Comparison of ENCODE assay signal across 11 mouse cellular contexts in genomic region chr7:79362830-79363229, GRCm38 (mm10). TPM values are rescaled to one million over a fixed set of nuclear protein-coding genes. Genes with fewer than 3 reads are reported as not detected.
DNase-seq lines count a peak whose midpoint lies in the region; ATAC-seq and TF ChIP-seq lines count a peak whose summit lies in the region.
"Had no signal": no experiment of that assay in that cellular context is flagged by ENCODE, and none has a peak within 500 bp of the region (broad histone marks: within the 10 kb centered on the region; RNA-seq: fewer than 3 reads in every experiment).

No protein-coding gene starts in this region.

- no peaks in the 10 kb centered on the region for H3K9me3 ChIP-seq in liver, embryonic 12.5 days (replicated peaks)
- H3K9me3 ChIP-seq in MEL (replicated peaks; ENCODE audit: insufficient read depth, low read length): no peaks in the 10 kb centered on the region
- H3K9me3 ChIP-seq in hindbrain, postnatal 0 days (ENCODE audit: low read length): no peaks in the 10 kb centered on the region
- H3K9me3 ChIP-seq: embryonic facial prominence, embryonic 12.5 days had no signal

- H3K9ac ChIP-seq in liver, embryonic 12.5 days: no peak overlapping the region
- H3K9ac ChIP-seq in MEL (ENCODE audit: control insufficient read depth, low read depth, low read length, poor library complexity, severe bottlenecking): no peak overlapping the region
- no peak overlapping the region for H3K9ac ChIP-seq in hindbrain, postnatal 0 days (replicated peaks; ENCODE audit: low read length)
- H3K9ac ChIP-seq: embryonic facial prominence, embryonic 12.5 days had no signal

- no peak for ATAC-seq in liver, embryonic 12.5 days
- ATAC-seq in hindbrain, postnatal 0 days: no peak

- no peak for DNase-seq in liver
- no peak for DNase-seq in MEL (ENCODE audit: low read depth, low spot score)
- no peak for DNase-seq in hindbrain, postnatal 0 days (ENCODE audit: low spot score)
- DNase-seq in urinary bladder, adult 2 months (ENCODE audit: low spot score): no peak
- no peak for DNase-seq in cerebellum, adult 11 months
- no peak for DNase-seq in kidney, postnatal 4 days

- 0 out of 2 replicates have a peak overlapping the region, but pooled peaks have one; percentile 10 for H3K27ac ChIP-seq in liver, embryonic 12.5 days
- H3K27ac ChIP-seq in MEL (ENCODE audit: control insufficient read depth, low read depth, low read length): peak overlapping the region; percentile 47
- H3K27ac ChIP-seq in bone marrow macrophage, adult 2 months (ENCODE audit: insufficient read depth, low read depth, low read length): peak overlapping the region; percentile 7; the same call in 1 of the 2 replicates
- peak overlapping the region; percentile 85 for H3K27ac ChIP-seq in hindbrain, postnatal 0 days
- H3K27ac ChIP-seq: embryonic facial prominence, embryonic 12.5 days; macrophage had no signal

- H3K79me2 ChIP-seq in MEL (ENCODE audit: control insufficient read depth, insufficient read depth, low read length, poor library complexity): no peaks in the 10 kb centered on the region

- no peak for TF ChIP-seq EP300 in MEL (IDR thresholded peaks at IDR 0.05; ENCODE audit: low read depth in 1 of 2, low read length in 2 of 2)

- H3K4me3 ChIP-seq in liver, embryonic 12.5 days: no peak overlapping the region
- H3K4me3 ChIP-seq in MEL (ENCODE audit: control insufficient read depth in 1 of 2, insufficient read depth in 1 of 2, low read depth in 2 of 2, low read length in 2 of 2): no peak overlapping the region
- no peak overlapping the region for H3K4me3 ChIP-seq in bone marrow macrophage, adult 2 months (ENCODE audit: insufficient read depth, low read length)
- no peak overlapping the region for H3K4me3 ChIP-seq in hindbrain, postnatal 0 days (ENCODE audit: low read length)
- H3K4me3 ChIP-seq: embryonic facial prominence, embryonic 12.5 days had no signal

- H3K27me3 ChIP-seq in liver, embryonic 12.5 days (replicated peaks): peaks cover 11% of the 10 kb centered on the region; the same call in 1 of the 2 replicates
- no peaks in the 10 kb centered on the region for H3K27me3 ChIP-seq in MEL (ENCODE audit: control insufficient read depth in 1 of 2, insufficient read depth in 2 of 2, low read length in 2 of 2)
- H3K27me3 ChIP-seq in hindbrain, postnatal 0 days (ENCODE audit: insufficient read depth, low read length): no peaks in the 10 kb centered on the region
- H3K27me3 ChIP-seq: embryonic facial prominence, embryonic 12.5 days had no signal

- peaks cover 64% of the 10 kb centered on the region for H3K36me3 ChIP-seq in liver, embryonic 12.5 days
- peaks cover 0 to 24% of the 10 kb centered on the region in 2 experiments; a peak in 2 of 4 replicates for H3K36me3 ChIP-seq in MEL (ENCODE audit: control insufficient read depth in 1 of 2, insufficient read depth in 2 of 2, low read length in 2 of 2)
- H3K36me3 ChIP-seq in hindbrain, postnatal 0 days (ENCODE audit: insufficient read depth, low read length): peaks cover 21% of the 10 kb centered on the region; the same call in 1 of the 2 replicates

- no peak for TF ChIP-seq POLR2A in MEL (IDR thresholded peaks at IDR 0.05; ENCODE audit: control insufficient read depth in 1 of 2, insufficient read depth in 1 of 2, low read depth in 1 of 2, low read length in 2 of 2, poor library complexity in 1 of 2)
- no peak for TF ChIP-seq POLR2A in bone marrow macrophage, adult 2 months (IDR thresholded peaks at IDR 0.05; ENCODE audit: borderline replicate concordance, low read depth, low read length)

- no peak for TF ChIP-seq RAD21 in MEL (IDR thresholded peaks at IDR 0.05; ENCODE audit: low read depth, low read length)

- peaks cover 47% of the 10 kb centered on the region for H3K4me1 ChIP-seq in liver, embryonic 12.5 days
- peaks cover 8 to 36% of the 10 kb centered on the region in 2 experiments for H3K4me1 ChIP-seq in MEL (ENCODE audit: control insufficient read depth in 1 of 2, insufficient read depth in 2 of 2, low read length in 2 of 2)
- H3K4me1 ChIP-seq in bone marrow macrophage, adult 2 months (ENCODE audit: control insufficient read depth, insufficient read depth, low read length): peaks cover 15% of the 10 kb centered on the region
- 0 out of 2 replicates have a peak, but pooled peaks cover 3% of the 10 kb centered on the region for H3K4me1 ChIP-seq in hindbrain, postnatal 0 days (ENCODE audit: insufficient read depth, low read length)
- H3K4me1 ChIP-seq: embryonic facial prominence, embryonic 12.5 days had no signal

- no peak for TF ChIP-seq CTCF in MEL (IDR thresholded peaks at IDR 0.05 in 2 of 3, conservative IDR thresholded peaks at IDR 0.05 in 1 of 3; ENCODE audit: control insufficient read depth in 1 of 3, insufficient read depth in 1 of 3, low read depth in 2 of 3, low read length in 3 of 3, poor library complexity in 1 of 3, severe bottlenecking in 1 of 3)
- no peak for TF ChIP-seq CTCF in bone marrow macrophage, adult 2 months (IDR thresholded peaks at IDR 0.05; ENCODE audit: low read depth, low read length)
- no peak for TF ChIP-seq CTCF in hindbrain, postnatal 0 days (IDR thresholded peaks at IDR 0.05; ENCODE audit: low read depth)

- WGBS in liver, embryonic 12.5 days (ENCODE audit: insufficient replicate concordance): 66% methylated on average over 7 of the region's 7 CpGs
- 78% methylated on average over 7 of the region's 7 CpGs for WGBS in hindbrain, postnatal 0 days

- H3K4me2 ChIP-seq in liver, embryonic 12.5 days: no peak overlapping the region
- no peak overlapping the region for H3K4me2 ChIP-seq in hindbrain, postnatal 0 days (ENCODE audit: low read depth, low read length)
- H3K4me2 ChIP-seq: embryonic facial prominence, embryonic 12.5 days had no signal

TF ChIP-seq in MEL, 35 proteins besides CTCF, POLR2A, EP300 and RAD21:
- TF ChIP-seq BHLHE40 (IDR thresholded peaks at IDR 0.05; ENCODE audit: borderline replicate concordance, low read depth, low read length): no peak
- no peak for TF ChIP-seq GATA1 (IDR thresholded peaks at IDR 0.05; ENCODE audit: low read depth, low read length)
- no peak for TF ChIP-seq KAT2A (conservative IDR thresholded peaks at IDR 0.05; ENCODE audit: low read depth, low read length)
- TF ChIP-seq TCF12 (IDR thresholded peaks at IDR 0.05; ENCODE audit: low read depth, low read length): no peak
- no peak for TF ChIP-seq POLR2AphosphoS5 (IDR thresholded peaks at IDR 0.05; ENCODE audit: borderline replicate concordance, low read depth, low read length)
- TF ChIP-seq CHD1 (IDR thresholded peaks at IDR 0.05; ENCODE audit: low read depth, low read length): no peak
- no peak for TF ChIP-seq TBP (IDR thresholded peaks at IDR 0.05; ENCODE audit: low read depth, low read length)
- no peak for TF ChIP-seq ZKSCAN1 (IDR thresholded peaks at IDR 0.05; ENCODE audit: low read depth, low read length)
- no peak for TF ChIP-seq GABPA (IDR thresholded peaks at IDR 0.05; ENCODE audit: low read depth, low read length)
- TF ChIP-seq JUND (IDR thresholded peaks at IDR 0.05; ENCODE audit: low read depth, low read length): no peak
- TF ChIP-seq USF2 (IDR thresholded peaks at IDR 0.05; ENCODE audit: borderline replicate concordance in 1 of 2, insufficient read depth in 1 of 2, low read depth in 1 of 2, low read length in 2 of 2): no peak
- no peak for TF ChIP-seq E2F4 (IDR thresholded peaks at IDR 0.05; ENCODE audit: borderline replicate concordance, low read depth, low read length)
- TF ChIP-seq ZMIZ1 (IDR thresholded peaks at IDR 0.05; ENCODE audit: low read depth, low read length): no peak
- no peak for TF ChIP-seq UBTF (IDR thresholded peaks at IDR 0.05; ENCODE audit: borderline replicate concordance, insufficient read depth, low read depth, low read length)

RNA-seq across cellular contexts. Expression of gene Rlbp1, which starts 24.0 kb away (rescaled TPM):
- polyA plus RNA-seq in liver, embryonic 12.5 days (2016; fragmentation: Nextera tagmentation; extraction: Ambion mirVana): 0.10 TPM in 1 of 2 replicates, not detected in the other
- total RNA-seq in MEL (2012; rRNA removed): 0.12 and 0.16 TPM in 2 replicates
- under 1 TPM in 1 of 2 experiments, not detected in 1; 0.17 TPM for polyA plus RNA-seq in MEL (2012; ENCODE audit: insufficient read depth in 1 of 2, insufficient read length in 2 of 2, low read depth in 1 of 2, low replicate concordance in 2 of 2, missing spikeins in 1 of 2)
- not detected in 2 replicates for polyA plus RNA-seq in bone marrow macrophage, adult 2 months (2012; ENCODE audit: insufficient read depth, insufficient read length, missing spikeins)
- 25.3 and 32.3 TPM in 2 replicates for total RNA-seq in hindbrain, postnatal 0 days (2014; rRNA removed)
- 21.2 and 21.9 TPM in 2 replicates for polyA plus RNA-seq in hindbrain, postnatal 0 days (2015; fragmentation: Nextera tagmentation; extraction: Ambion mirVana)
- polyA plus RNA-seq in urinary bladder, adult 2 months (2012; rRNA removed): 0.08 and 0.13 TPM in 2 replicates
- total RNA-seq: gastrocnemius, postnatal 14 days had no signal
- polyA plus RNA-seq: macrophage had no signal

RNA-seq across cellular contexts. Expression of gene Fanci, which starts 28.9 kb away (rescaled TPM):
- polyA plus RNA-seq in liver, embryonic 12.5 days (2016; fragmentation: Nextera tagmentation; extraction: Ambion mirVana): 13.8 and 14.4 TPM in 2 replicates
- 6.9 and 8.4 TPM in 2 replicates for total RNA-seq in MEL (2012; rRNA removed)
- 1 to 10 TPM in 1 of 2 experiments, not detected in 1; 9.0 TPM for polyA plus RNA-seq in MEL (2012; ENCODE audit: insufficient read depth in 1 of 2, insufficient read length in 2 of 2, low read depth in 1 of 2, low replicate concordance in 2 of 2, missing spikeins in 1 of 2)
- polyA plus RNA-seq in bone marrow macrophage, adult 2 months (2012; ENCODE audit: insufficient read depth, insufficient read length, missing spikeins): 3.3 and 4.9 TPM in 2 replicates
- total RNA-seq in hindbrain, postnatal 0 days (2014; rRNA removed): 2.9 and 3.5 TPM in 2 replicates
- polyA plus RNA-seq in hindbrain, postnatal 0 days (2015; fragmentation: Nextera tagmentation; extraction: Ambion mirVana): 1.9 and 2.4 TPM in 2 replicates
- polyA plus RNA-seq in urinary bladder, adult 2 months (2012; rRNA removed): 0.80 and 0.99 TPM in 2 replicates

Comparison
In these comparisons a context has a peak if more than half of its experiments do, and no peak if none do; other contexts are left out.
1. H3K27ac ChIP-seq: peak in every context shown above with its lines; median percentile 85 in hindbrain, postnatal 0 days; 47 in MEL; 10 in liver, embryonic 12.5 days; 7 in bone marrow macrophage, adult 2 months.
2. RNA of gene Rlbp1, which starts 24.0 kb away (polyA plus RNA-seq): 21.2 to 21.9 TPM in hindbrain, postnatal 0 days; 0.17 TPM in MEL, 0.10 TPM in liver, embryonic 12.5 days, 0.08 to 0.13 TPM in urinary bladder, adult 2 months and not detected in bone marrow macrophage, adult 2 months; every median in the first group is over 10 times any median in the second.